Mouse (Mus musculus) ovary, adult 18-20 months (tissue): ENCODE results near the gene Olfr124.

Source experiments
- DNase-seq: peaks from one replicate; pipeline ENCODE4 v3.0.0; 2022; ENCODE audit warnings: low spot score, mixed read lengths

Gene Olfr124

DNA sequence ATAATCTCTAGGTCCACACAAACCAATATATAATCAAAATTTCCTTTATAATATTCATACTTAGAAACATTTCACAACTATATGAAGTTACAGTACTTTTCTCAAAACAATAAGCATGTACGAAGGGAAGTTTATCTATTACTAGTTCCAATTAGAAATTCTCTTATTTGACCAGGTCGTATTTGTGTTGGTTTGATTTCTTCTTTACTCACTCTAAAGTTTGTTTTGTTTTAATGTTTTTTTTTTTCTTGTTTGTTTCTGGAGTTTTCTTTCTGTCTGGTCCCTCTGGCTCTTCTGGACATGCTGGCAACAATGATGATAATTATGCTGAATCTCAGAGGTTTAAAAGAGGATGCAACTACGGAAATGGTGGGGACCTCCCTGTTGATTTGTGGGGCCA lies at the start of gene Olfr124:
Olfr124 (plus strand) TSS at position 301 of the 400 bp plus-strand sequence.
- DNase-seq: no peak

- no peak for DNase-seq
These were observed 31.4 kb upstream of the Olfr124 start, which contains the start of gene Olfr122 for GRCm38 (mm10) chr17:37768307-37768706. Gene Olfr122 (plus strand): TSS chr17:37768607.

- no peak for DNase-seq
These were observed 6.5 kb upstream of the Olfr124 start, which contains the start of gene Olfr123 for GRCm38 (mm10) chr17:37793229-37793628. Gene Olfr123 (plus strand): TSS chr17:37793529.

DNA sequence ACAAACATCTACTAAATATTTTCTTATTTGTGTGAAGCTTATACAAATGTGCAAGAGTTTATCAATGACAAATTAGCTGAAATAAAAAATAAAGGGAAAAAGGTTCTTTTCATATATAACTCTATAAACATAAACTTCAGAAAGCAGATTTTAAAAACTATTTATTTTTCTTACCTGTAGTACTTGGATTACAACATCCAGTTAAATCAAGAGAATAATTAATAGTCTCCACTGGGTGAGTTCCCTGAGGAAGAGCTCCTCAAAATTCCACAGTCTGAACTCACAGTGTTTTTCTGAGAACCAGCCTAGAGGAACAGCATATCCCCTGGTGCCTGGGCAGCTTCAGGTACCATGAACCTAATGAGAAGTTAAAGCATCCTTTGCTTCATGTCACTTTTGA lies 33.0 kb downstream of the Olfr124 start, which contains the start of gene Olfr125:
Olfr125 (plus strand) TSS at position 301 of the 400 bp plus-strand sequence.
- no peak for DNase-seq

- DNase-seq: no peak
These were observed 47.5 kb downstream of the Olfr124 start, which contains the start of gene Olfr126 for GRCm38 (mm10) chr17:37847183-37847582. Gene Olfr126 (plus strand): TSS chr17:37847483.
